Mouse (Mus musculus): Measurements from ENCODE around the gene Arhgap45.

GRCm38 (mm10) chr10:80011740-80012139 lies 4.7 kb upstream of the Arhgap45 start:
- no peak for TF ChIP-seq USF1 (IDR thresholded peaks at IDR 0.05; ENCODE audit: low read depth)
- TF ChIP-seq MYOD1 (IDR thresholded peaks at IDR 0.05; ENCODE audit: control insufficient read depth, insufficient read length, low read depth), result no peak
- no peak for TF ChIP-seq CTCF (IDR thresholded peaks at IDR 0.05; ENCODE audit: control insufficient read depth, insufficient read depth, insufficient read length)
- TF ChIP-seq MAX (IDR thresholded peaks at IDR 0.05), result no peak
- no peak for TF ChIP-seq FOSL1 (IDR thresholded peaks at IDR 0.05; ENCODE audit: insufficient read depth, low read length, poor library complexity, severe bottlenecking)
- no peak for TF ChIP-seq CEBPB (IDR thresholded peaks at IDR 0.05; ENCODE audit: low read depth)

All from C2C12 (cell line).